Mouse (Mus musculus) embryonic facial prominence, embryonic 15.5 days (tissue): ENCODE results near the gene Cnn1. TPM values are rescaled to one million over a fixed set of nuclear protein-coding genes. Genes with fewer than 3 reads are reported as not detected.

ENCODE experiments used
- ATAC-seq: fragments of 200-750 bp; cut with Nextera tagmentation; 2 replicates; pipeline ENCODE4 v1.8.0; 2017; ENCODE audit warnings: low read depth, moderate TSS enrichment; ENCODE audit not compliant: insufficient number of reproducible peaks, low FRiP score, low TSS enrichment
- H3K27ac ChIP-seq: fragments of 300-500 bp; sonication (generic); replicated peaks from 2 replicates; pipeline ENCODE4 v1.5.1; 2015; ENCODE audit warnings: mild to moderate bottlenecking, inconsistent platforms
- H3K27me3 ChIP-seq: fragments of 300-500 bp; sonication (generic); 2 replicates; pipeline ENCODE4 v1.6.1; 2015; ENCODE audit warnings: inconsistent platforms
- H3K36me3 ChIP-seq: fragments of 300-500 bp; sonication (generic); 2 replicates; pipeline ENCODE4 v1.6.1; 2015; ENCODE audit warnings: mild to moderate bottlenecking, inconsistent platforms
- H3K4me1 ChIP-seq: fragments of 300-500 bp; sonication (generic); 2 replicates; pipeline ENCODE4 v1.6.1; 2015; ENCODE audit warnings: inconsistent platforms
- H3K4me2 ChIP-seq: fragments of 300-500 bp; sonication (generic); replicated peaks from 2 replicates; pipeline ENCODE4 v1.6.1; 2015; ENCODE audit warnings: mild to moderate bottlenecking, inconsistent platforms
- H3K4me3 ChIP-seq: fragments of 300-500 bp; sonication (generic); replicated peaks from 2 replicates; pipeline ENCODE4 v1.5.1; 2015; ENCODE audit warnings: mild to moderate bottlenecking, inconsistent platforms
- H3K9ac ChIP-seq: fragments of 300-500 bp; sonication (generic); 2 replicates; pipeline ENCODE4 v1.6.1; 2015; ENCODE audit warnings: inconsistent platforms
- H3K9me3 ChIP-seq: fragments of 300-500 bp; sonication (generic); replicated peaks from 2 replicates; pipeline ENCODE4 v1.6.1; 2016; ENCODE audit warnings: inconsistent platforms
- WGBS: fragments of 180-500 bp; shearing (Covaris S2); methylation state at CpG from one replicate; pipeline ENCODE4 v1.1.7; 2015; 5-methylcytosine and 5-hydroxymethylcytosine counted together
- polyA plus RNA-seq: library from polyadenylated mRNA; unstranded; fragments of >200 nt; fragmentation: Nextera tagmentation; extraction: Ambion mirVana; gene quantifications from 2 replicates; pipeline ENCODE4 v1.2.1, GENCODE M21; 2015

Gene Cnn1
- polyA plus RNA-seq, 1 experiment from 2014 or later: 4.3 TPM

- H3K27ac ChIP-seq: no peak overlapping the region
- no peak for ATAC-seq
- H3K4me2 ChIP-seq: no peak overlapping the region
- H3K27me3 ChIP-seq: no peaks in the 10 kb centered on the region
- no peak overlapping the region for H3K4me3 ChIP-seq
- H3K9ac ChIP-seq: no peak overlapping the region
- H3K36me3 ChIP-seq: peaks cover 40% of the 10 kb centered on the region
- no peaks in the 10 kb centered on the region for H3K4me1 ChIP-seq
- 93% methylated on average over 23 of the region's 23 CpGs for WGBS
- no peaks in the 10 kb centered on the region for H3K9me3 ChIP-seq
These were observed 22.8 kb upstream of the Cnn1 start for GRCm38 (mm10) chr9:22076223-22076622.

GRCm38 (mm10) chr9:22084667-22085021 is 14.4 kb upstream of the Cnn1 start:
- 22% methylated on average over 4 of the region's 4 CpGs for WGBS
- Histone ChIP-seq H3K4me1 (peaks cover 11% of the 10 kb centered on the region), H3K9ac (peak overlapping the region; percentile 71), H3K4me2 (peak overlapping the region; percentile 77), H3K9me3 (no peaks in the 10 kb centered on the region), H3K4me3 (peak overlapping the region; percentile 89), H3K27ac (peak overlapping the region; percentile 87), H3K27me3 (no peaks in the 10 kb centered on the region), H3K36me3 (peaks cover 7% of the 10 kb centered on the region; the same call in 1 of the 2 replicates)
- no peak for ATAC-seq

DNA sequence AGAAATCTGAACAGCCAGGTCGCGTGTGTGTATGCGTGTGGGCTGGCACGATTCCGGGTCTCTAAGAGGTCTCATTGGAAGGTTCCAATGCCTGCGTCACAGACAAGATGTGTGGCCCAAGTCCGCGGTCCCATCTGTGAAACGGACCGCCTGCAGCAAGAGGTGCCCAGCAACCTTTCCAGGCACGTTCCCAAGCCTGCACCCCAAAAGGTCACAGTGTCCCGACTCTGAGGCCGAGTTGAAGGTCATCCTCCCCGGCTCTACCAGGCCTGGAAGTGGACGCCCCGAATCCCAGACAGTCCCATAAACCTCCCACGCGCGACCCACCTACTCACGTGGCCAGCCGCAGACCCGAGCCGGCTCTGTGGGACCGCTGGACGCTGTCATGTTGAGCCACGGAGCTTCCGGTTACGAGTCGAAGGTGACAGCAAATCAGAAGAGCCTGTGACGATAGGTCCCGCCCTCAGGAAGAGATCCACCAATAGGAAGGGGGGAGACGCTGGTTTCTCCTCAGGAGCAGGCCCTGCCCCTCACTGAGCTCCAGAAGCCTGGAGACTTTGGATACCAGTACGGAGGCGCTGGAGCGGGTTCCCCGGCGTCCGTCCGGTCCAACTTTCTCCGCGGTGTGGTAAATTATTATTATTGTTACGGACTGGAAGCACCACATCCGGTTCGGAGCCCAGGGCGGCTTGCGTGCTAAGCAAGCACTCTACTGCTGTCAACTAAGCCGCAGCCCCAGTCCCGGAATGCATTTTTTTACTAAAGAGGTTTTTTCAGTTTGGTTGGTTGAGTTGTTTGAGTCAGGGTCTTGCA is 13.8 kb upstream of the Cnn1 start, which contains the start of gene Ecsit:
TSS of gene Ecsit (minus strand) at position 417 of the 813 bp plus-strand sequence.
- peak; percentile 97 for ATAC-seq
- Histone ChIP-seq H3K4me1 (peaks cover 11% of the 10 kb centered on the region), H3K4me3 (peak within 1 kb of the TSS; percentile 89), H3K27me3 (no peaks in the 10 kb centered on the region), H3K36me3 (peaks cover 5% of the 10 kb centered on the region; the same call in 1 of the 2 replicates), H3K9me3 (no peaks in the 10 kb centered on the region), H3K27ac (peak within 1 kb of the TSS; percentile 87), H3K4me2 (peak within 1 kb of the TSS; percentile 77), H3K9ac (peak within 1 kb of the TSS; percentile 71)
- under 1% methylated on average over 48 of the region's 48 CpGs for WGBS

DNA sequence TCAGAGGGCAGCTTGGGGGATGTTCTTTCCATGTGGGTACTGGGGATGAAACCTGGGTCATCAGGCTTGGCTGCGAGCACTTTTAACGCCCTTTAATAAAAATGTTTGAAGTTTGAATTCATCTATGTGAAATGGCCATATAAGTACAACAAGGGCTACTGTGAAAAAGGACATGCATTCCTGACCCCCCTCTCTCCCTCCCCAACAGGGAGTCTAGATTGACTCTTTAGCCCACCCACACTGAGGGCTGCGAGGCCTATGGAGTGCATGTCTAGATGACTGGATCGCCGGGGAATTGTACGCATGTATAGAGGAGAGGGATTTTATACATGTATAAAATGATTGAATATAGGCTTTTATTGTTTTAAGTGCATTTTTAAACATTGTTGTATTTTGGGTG is 13.0 kb upstream of the Cnn1 start:
- H3K27me3 ChIP-seq: no peaks in the 10 kb centered on the region
- H3K36me3 ChIP-seq: 0 out of 2 replicates have a peak, but pooled peaks cover 3% of the 10 kb centered on the region
- peak overlapping the region; percentile 77 for H3K4me2 ChIP-seq
- H3K4me3 ChIP-seq: peak overlapping the region; percentile 89
- no peaks in the 10 kb centered on the region for H3K9me3 ChIP-seq
- H3K9ac ChIP-seq: peak overlapping the region; percentile 71
- 65% methylated on average over 6 of the region's 6 CpGs for WGBS
- peak overlapping the region; percentile 87; the same call in 1 of the 2 replicates for H3K27ac ChIP-seq
- ATAC-seq: no peak
- H3K4me1 ChIP-seq: peaks cover 11% of the 10 kb centered on the region

DNA sequence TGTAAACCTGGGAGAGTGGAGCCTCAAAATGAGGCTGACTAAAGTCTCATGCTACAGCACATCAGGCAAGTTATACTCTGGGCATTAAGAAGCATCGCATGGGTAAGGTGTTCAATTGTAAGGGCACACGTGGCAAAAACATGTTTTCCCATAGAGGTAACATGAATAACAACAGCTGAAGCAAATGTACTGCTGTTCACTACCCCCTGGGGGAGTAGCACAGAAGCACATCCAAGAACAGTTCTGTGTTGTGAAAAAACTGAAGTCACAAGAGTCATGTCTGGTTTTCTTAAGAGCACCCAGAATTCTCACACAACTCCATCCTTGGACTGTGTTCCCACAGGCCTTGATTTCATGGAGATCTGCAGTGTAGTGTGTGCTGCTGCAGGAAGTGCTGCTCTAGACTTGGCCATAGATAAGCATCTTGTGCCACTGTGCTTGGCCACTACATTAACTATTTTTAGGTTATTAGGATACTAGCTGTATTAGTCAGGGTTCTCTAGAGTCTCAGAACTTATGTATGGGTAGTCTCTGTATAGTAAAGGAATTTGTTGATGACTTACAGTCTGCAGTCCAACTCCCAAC is 11.9 kb upstream of the Cnn1 start:
- Histone ChIP-seq H3K4me1 (peaks cover 11% of the 10 kb centered on the region), H3K9ac (no peak overlapping the region), H3K4me3 (no peak overlapping the region), H3K36me3 (0 out of 2 replicates have a peak, but pooled peaks cover 2% of the 10 kb centered on the region), H3K4me2 (no peak overlapping the region), H3K27ac (no peak overlapping the region), H3K27me3 (no peaks in the 10 kb centered on the region), H3K9me3 (no peaks in the 10 kb centered on the region)
- 78% methylated on average over 2 of the region's 2 CpGs for WGBS
- ATAC-seq: no peak

GRCm38 (mm10) chr9:22089281-22089680 is 9.7 kb upstream of the Cnn1 start:
- Histone ChIP-seq H3K4me1 (peaks cover 11% of the 10 kb centered on the region), H3K27me3 (no peaks in the 10 kb centered on the region), H3K4me3 (no peak overlapping the region), H3K4me2 (no peak overlapping the region), H3K27ac (no peak overlapping the region), H3K9me3 (no peaks in the 10 kb centered on the region), H3K9ac (no peak overlapping the region), H3K36me3 (no peaks in the 10 kb centered on the region)
- ATAC-seq: no peak
- over 99% methylated on average over 7 of the region's 7 CpGs for WGBS

DNA sequence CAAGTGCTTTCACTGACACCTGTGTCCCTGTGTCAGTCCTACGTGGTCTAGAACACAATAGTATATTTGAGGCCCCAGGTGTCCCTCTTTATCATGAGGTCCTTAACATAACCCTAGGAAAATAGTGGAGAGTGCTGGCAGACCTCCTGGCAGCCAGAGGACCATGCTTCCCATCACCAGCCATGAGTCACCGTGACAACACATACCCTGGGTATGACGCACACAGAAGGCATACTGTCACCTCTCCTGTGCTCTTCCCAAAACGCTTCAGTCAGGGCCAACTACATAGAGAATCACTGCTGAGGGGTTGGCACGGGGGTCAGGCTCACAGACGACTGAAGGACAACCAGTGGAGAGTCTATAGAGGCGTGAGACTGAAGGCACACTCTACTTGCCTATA is 9.0 kb upstream of the Cnn1 start:
- WGBS: 84% methylated on average over 7 of the region's 7 CpGs
- no peak overlapping the region for H3K4me2 ChIP-seq

GRCm38 (mm10) chr9:22092746-22093145 is 6.3 kb upstream of the Cnn1 start:
- Histone ChIP-seq H3K36me3 (no peaks in the 10 kb centered on the region), H3K9ac (no peak overlapping the region), H3K27ac (no peak overlapping the region), H3K4me3 (no peak overlapping the region), H3K4me2 (no peak overlapping the region), H3K27me3 (peaks cover 1% of the 10 kb centered on the region; the same call in 1 of the 2 replicates), H3K9me3 (no peaks in the 10 kb centered on the region), H3K4me1 (no peaks in the 10 kb centered on the region)
- ATAC-seq: no peak
- 85% methylated on average over 6 of the region's 6 CpGs for WGBS

More for the DNA sequence above, 9.0 kb upstream of the Cnn1 start:
- no peaks in the 10 kb centered on the region for H3K27me3 ChIP-seq
- H3K9ac ChIP-seq: no peak overlapping the region
- H3K27ac ChIP-seq: no peak overlapping the region
- H3K4me3 ChIP-seq: no peak overlapping the region
- peaks cover 7% of the 10 kb centered on the region for H3K4me1 ChIP-seq
- no peak for ATAC-seq
- H3K9me3 ChIP-seq: no peaks in the 10 kb centered on the region
- H3K36me3 ChIP-seq: no peaks in the 10 kb centered on the region

DNA sequence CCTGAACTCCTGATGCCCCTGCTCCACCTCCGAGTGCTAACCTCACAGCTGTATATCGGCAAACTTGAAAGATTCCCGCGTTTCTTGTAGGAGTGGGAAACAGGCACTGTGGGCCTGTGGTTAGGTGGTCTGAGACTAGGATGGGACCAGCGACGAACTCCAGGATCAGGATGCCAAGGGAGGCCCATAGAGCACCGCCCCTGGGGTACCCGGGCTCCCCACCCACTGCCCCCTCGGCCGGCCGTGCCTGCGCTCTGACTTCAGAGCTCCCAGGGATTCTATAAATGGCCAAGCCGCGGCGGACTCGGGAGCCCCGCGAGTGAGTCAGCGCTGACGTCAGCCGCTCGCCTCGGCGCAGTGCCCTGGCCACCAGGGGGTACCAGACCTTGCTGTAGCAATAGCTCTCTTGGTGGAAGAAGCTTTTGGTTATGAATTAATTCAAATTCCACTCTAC is 3.1 kb upstream of the Cnn1 start:
- H3K36me3 ChIP-seq: no peaks in the 10 kb centered on the region
- no peak overlapping the region for H3K27ac ChIP-seq
- H3K4me1 ChIP-seq: peaks cover 4% of the 10 kb centered on the region; the same call in 1 of the 2 replicates
- H3K4me3 ChIP-seq: peak overlapping the region; percentile 37
- H3K4me2 ChIP-seq: peak overlapping the region; percentile 66
- H3K27me3 ChIP-seq: peaks cover 27% of the 10 kb centered on the region
- under 1% methylated on average over 24 of the region's 24 CpGs for WGBS
- H3K9me3 ChIP-seq: no peaks in the 10 kb centered on the region
- ATAC-seq: peak; percentile 45; the same call in 1 of the 2 replicates
- peak overlapping the region; percentile 33; the same call in 1 of the 2 replicates for H3K9ac ChIP-seq

- Histone ChIP-seq H3K4me3 (0 out of 2 replicates have a peak overlapping the region, but pooled peaks have one; percentile 6), H3K27ac (no peak overlapping the region), H3K4me1 (peaks cover 4% of the 10 kb centered on the region; the same call in 1 of the 2 replicates), H3K36me3 (no peaks in the 10 kb centered on the region), H3K27me3 (peaks cover 32% of the 10 kb centered on the region), H3K9ac (no peak overlapping the region), H3K4me2 (peak overlapping the region; percentile 9; the same call in 1 of the 2 replicates), H3K9me3 (no peaks in the 10 kb centered on the region)
- no peak for ATAC-seq
- WGBS: 4% methylated on average over 18 of the region's 18 CpGs
These were observed 906 bp downstream of the Cnn1 start for GRCm38 (mm10) chr9:22099922-22100321.

GRCm38 (mm10) chr9:22108194-22108593 is 9.2 kb downstream of the Cnn1 start:
- Histone ChIP-seq H3K27me3 (no peaks in the 10 kb centered on the region), H3K4me1 (no peaks in the 10 kb centered on the region), H3K36me3 (peaks cover 31% of the 10 kb centered on the region), H3K9me3 (no peaks in the 10 kb centered on the region), H3K27ac (no peak overlapping the region), H3K4me3 (no peak overlapping the region), H3K4me2 (no peak overlapping the region), H3K9ac (no peak overlapping the region)
- 84% methylated on average over 9 of the region's 9 CpGs for WGBS
- no peak for ATAC-seq
